Mouse (Mus musculus) lung, postnatal 25 days (tissue): ENCODE data around the gene Ehd1.
A peak's percentile ranks its signal among the peaks of the same experiment; 100 is the strongest.

Source experiments
- DNase-seq: peaks from one replicate; pipeline ENCODE4 v3.0.0; 2022; ENCODE audit warnings: low spot score

The Ehd1 gene

GRCm38 (mm10) chr19:6260946-6261345, 15.6 kb upstream of the Ehd1 start:
- no peak for DNase-seq

- DNase-seq: no peak
Observed at GRCm38 (mm10) chr19:6261379-6261778, 15.1 kb upstream of the Ehd1 start.

DNA sequence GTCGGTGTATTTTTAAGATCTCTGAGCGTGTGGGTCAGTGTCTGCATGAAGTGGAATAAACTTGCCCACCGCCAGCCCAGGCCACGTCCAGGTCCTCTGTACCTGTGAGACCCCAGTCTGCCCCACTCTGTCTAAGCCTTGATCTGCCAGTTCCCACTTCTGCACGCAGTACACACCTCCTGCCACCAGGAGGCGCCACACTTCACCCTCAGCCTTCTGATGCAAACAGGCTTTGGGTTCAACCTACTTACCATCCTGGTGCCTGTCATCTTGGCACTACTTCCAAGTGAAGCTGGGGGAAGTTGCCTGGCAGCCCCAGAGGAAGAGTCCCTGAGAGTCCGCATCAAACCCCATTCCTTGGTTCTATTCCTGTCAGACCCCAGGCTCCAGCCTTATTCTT, 14.3 kb upstream of the Ehd1 start:
- DNase-seq: peak; percentile 68

DNA sequence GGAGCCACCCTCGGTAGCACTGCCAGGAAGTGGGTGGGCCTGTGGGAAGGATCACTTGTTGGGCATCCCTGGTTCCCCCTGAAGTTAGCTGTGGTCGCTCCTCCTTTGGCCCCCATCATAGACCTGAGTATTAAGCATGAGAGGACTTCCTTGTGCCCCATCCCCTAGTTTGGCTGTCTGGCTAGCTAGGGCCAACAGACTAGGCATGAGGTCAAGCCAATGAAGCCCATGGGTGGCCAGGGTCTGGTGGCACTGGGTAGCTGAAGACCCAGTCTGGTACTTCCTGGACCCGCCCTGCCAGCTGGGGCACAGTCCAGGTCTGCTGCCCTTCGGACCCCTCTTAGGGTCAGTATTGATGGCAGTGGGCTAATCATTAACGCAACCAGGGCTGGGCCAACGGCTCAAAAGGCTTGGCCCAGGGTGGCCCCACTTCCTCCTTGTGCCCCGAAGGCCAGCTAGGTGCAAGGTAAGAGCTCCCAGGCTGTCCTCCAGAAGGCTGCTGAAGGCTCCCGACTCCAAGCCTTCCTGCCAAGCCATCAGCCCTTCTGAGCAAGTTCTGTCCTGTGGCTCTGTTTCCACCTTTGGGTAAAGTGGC, 13.6 kb upstream of the Ehd1 start:
- DNase-seq: no peak

GRCm38 (mm10) chr19:6264200-6264599, 12.3 kb upstream of the Ehd1 start:
- no peak for DNase-seq

- DNase-seq: no peak
Observed at GRCm38 (mm10) chr19:6264945-6265344, 11.6 kb upstream of the Ehd1 start.

GRCm38 (mm10) chr19:6265727-6266182, 10.8 kb upstream of the Ehd1 start:
- DNase-seq: no peak

DNA sequence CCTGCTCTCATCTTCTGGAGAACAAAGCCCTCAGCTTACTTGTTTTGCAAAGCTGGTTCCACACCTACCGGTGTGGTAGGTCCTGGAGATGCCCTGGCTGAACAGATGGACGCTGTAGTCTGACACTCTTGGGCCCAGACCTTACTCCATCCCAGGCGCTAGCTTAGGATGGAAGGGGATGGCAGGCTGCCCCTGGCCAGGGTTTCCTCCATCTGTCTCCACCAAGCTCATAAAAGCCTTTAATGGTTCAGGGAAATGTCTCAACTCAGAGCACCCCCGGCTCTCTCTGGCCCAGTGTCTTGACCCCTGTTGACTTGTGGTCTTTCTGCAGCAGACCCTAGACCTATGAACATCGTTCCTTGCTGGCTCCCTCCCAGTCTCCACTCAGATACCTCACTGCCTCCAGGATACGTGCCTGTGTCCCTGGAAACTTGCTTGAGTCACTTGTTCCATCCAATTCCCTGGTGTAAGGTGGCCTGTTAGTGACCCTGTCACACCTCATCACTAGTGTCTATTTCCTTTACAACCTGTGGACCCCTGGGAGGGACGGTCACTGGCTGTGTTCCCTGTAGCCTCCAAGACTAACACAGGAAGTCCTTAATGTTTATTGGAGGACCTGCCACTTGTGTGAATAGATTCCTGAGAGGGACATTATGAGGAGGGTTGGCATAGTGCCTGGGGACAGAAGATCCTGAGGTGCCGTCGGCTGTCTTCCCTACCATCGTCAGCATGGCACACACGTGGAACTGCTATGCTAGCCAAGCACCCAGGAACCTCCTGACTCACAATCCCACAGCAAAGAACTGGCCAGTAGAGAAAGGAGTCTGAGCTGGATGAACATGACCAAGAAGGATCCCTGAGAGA, 9.0 kb upstream of the Ehd1 start:
- peak; percentile 43 for DNase-seq

DNA sequence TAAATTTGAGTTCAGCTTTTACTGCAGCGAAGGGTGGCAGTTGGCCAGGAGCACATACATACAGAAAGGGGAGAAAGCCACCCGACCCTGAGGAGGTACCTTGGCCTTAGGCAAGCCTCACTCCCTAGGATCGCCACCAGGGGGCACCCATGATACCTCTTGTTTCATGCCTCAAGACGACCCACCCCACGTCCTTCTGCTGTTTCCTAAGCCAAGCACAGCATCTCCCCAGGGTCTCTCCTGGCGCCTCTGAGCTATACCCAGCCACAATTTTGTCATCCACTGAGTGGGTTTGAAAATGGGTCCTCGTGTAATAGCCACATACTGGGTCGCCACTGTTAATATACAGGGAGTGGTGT, 8.4 kb upstream of the Ehd1 start:
- DNase-seq: peak; percentile 90

GRCm38 (mm10) chr19:6268670-6269132, 7.8 kb upstream of the Ehd1 start:
- peak; percentile 70 for DNase-seq

DNA sequence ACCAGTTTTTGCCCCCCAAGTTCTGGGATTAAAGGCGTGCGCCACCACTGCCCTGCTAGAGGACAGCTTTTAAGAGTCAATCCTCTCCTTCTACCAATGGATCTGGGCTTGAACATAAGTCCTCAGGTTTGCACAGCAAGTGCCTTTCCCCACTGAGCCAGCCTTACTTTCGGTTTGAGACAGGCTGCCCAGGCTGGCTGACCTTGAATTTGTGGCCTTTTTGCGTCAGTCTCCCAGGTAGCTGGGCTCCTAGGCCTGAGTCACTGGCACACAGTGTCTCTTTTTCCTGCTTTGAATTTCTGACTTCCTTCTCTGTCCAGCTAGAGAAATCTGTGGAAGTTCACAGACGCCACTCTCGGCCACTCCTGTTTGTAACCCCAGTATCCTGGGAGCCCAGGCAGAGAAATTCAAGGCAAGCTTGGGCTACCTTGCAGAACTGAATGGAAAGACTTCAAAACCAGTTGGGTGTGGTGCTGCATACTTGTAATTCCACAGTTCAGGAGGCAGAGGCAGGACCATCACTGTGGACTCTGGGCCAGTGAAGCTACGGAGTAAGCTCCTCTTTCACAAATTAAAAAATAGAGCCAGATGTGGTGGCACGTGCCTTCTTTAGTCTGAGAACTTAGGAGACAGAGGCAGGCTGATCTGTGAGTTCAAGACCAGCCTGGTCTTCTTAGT, 6.6 kb upstream of the Ehd1 start:
- DNase-seq: no peak

- DNase-seq: no peak
Observed at GRCm38 (mm10) chr19:6270661-6271060, 5.9 kb upstream of the Ehd1 start.

GRCm38 (mm10) chr19:6271206-6271605, 5.3 kb upstream of the Ehd1 start:
- no peak for DNase-seq

GRCm38 (mm10) chr19:6272053-6272452, 4.5 kb upstream of the Ehd1 start:
- DNase-seq: no peak

GRCm38 (mm10) chr19:6272738-6273137, 3.8 kb upstream of the Ehd1 start:
- peak; percentile 38 for DNase-seq

DNA sequence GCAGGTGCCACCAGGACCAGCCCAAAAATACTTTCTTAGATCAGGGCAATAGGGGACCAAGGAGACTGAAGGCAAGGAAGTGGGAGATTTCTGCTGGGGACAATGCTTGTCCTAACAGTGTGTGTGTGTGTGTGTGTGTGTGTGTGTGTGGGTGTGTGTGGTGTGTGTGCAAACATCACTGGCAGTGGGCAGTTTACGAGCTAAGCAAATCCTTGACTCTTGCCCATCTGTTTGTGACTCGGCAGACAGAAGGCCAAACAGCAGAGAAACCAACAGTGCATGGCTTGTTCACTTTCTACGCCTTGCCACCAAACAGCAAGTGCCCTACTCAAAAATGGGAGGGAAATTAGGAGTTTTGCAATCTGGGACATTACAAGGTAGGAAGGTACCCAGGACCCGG, 2.9 kb upstream of the Ehd1 start:
- DNase-seq: no peak

- no peak for DNase-seq
Observed at GRCm38 (mm10) chr19:6273998-6274608, 2.4 kb upstream of the Ehd1 start.

DNA sequence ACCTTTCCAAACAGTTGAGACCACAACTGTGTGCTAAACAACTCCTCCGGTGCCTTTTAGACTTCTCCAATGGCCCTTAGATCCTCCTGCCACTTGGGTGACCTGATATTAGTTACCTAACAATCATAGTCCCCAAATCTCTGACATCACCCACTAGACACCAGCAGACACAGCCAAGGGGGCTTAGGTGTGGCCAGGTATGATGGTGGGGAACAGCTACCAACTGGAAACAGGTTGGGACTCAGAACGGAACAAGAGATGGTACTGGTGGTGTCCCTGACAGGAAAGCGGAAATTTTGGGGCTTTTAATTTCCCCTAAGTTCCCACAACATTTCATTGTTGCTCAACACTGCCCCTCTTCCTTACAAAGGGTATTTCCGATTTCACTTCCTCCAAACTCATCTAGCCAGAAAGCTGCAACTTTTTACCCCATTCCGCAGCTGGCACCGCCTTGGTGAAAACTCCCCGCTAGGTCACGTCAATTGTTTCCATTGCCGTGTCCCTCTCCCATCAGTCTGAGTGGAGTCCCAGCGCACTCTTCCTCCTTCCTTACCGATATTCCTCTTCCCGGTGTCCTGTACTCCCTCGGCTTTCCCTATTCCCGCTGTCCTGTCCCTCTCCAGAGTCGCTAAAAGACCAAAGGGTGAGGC, 660 bp upstream of the Ehd1 start:
- peak; percentile 62 for DNase-seq

DNA sequence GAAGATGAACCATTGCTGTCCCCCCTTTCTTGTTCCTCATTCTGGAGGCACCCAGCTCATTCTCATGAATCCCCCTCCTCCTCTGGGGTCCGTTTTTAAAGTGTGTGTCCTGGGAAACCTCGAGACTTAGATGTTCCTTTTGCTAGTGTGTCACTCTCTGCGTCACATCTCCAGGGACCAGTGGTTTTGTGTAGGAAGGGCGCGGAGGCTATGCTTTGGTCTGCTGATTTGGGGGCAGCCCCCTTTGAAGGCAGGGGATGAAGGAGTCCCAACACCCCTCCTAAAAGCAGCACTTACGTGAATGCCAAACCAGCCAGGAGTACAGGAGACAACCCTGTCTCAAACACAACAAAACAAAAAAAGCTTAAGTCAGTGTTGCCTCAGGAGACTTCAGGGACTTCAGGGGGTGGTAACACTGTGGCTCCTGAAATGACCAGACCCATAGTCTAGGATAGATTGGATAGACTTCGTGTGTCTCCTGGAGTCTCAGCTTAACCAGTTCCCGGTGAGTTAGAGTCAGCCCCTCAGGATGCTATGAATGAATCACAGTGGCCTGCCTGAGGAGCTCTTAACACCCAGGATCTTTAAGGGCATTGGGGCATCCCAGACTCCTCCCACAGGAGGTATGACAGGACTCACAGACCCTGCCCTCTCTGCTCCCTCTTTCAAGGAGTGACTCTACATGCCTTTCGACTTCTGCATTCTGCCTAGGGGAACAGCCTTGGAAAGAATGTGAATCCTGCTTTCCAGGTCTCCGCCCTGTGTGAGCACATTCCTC, 1.3 kb downstream of the Ehd1 start:
- peak; percentile 94 for DNase-seq

- peak; percentile 38 for DNase-seq
Observed at GRCm38 (mm10) chr19:6278439-6279073, 2.0 kb downstream of the Ehd1 start.
